Mouse (Mus musculus): ENCODE data around the gene Spata2. TPM values are rescaled to one million over a fixed set of nuclear protein-coding genes. Genes with fewer than 3 reads are reported as not detected.

Gene Spata2
- total RNA-seq, 1 experiment = 10.0 TPM

DNA sequence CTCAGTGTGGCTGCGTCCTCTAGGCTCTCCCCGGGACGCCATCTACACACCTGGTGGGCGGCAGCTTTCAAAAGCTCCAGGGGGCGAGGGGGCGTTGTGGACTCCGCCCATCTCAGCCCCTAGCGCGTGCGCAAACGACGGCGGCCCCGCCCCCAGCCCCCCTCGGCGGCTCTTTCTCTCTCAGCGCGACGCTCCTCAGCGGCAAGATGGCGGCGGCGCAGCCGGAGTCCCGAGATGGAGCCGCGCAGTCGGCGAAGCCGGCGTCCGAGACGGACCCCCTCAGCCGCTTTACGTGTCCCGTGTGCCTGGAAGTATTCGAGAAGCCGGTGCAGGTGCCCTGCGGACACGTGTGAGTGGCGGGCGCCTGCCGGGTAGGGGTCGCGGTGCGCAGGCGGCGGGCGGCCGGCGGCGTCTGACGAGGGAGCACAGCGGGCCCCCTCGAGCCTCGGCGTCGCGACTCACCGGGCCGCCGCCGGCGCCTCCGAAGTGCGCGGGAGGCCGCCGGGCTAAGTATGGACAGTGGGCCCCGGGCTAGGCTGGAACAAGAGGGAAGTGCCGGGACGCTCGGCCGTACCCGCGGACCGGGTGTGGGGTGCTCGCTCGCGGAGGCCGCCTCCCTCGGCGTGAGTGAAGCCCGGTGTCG, 10.7 kb upstream of the Spata2 start:
- peak; percentile 85 for DNase-seq (ENCODE audit: low read depth, low spot score)
- TF ChIP-seq MAFK (IDR thresholded peaks at IDR 0.05; ENCODE audit: insufficient read depth, low read depth, low read length) (no peak), CHD2 (IDR thresholded peaks at IDR 0.05; ENCODE audit: low read depth, low read length) (no peak), ZC3H11A (IDR thresholded peaks at IDR 0.05; ENCODE audit: borderline replicate concordance, low read depth, low read length) (no peak), ZNF384 (IDR thresholded peaks at IDR 0.05; ENCODE audit: low read depth, low read length) (no peak), HCFC1 (IDR thresholded peaks at IDR 0.05; ENCODE audit: borderline replicate concordance, insufficient read depth, low read length) (no peak)
- no peaks in the 10 kb centered on the region for H3K9me3 ChIP-seq (ENCODE audit: control insufficient read depth, insufficient read depth, low read depth, low read length)
- H3K9ac ChIP-seq (ENCODE audit: insufficient read depth, low read depth, low read length, poor library complexity, severe bottlenecking) = peak overlapping the region; percentile 90
- H3K4me3 ChIP-seq (ENCODE audit: insufficient read depth in 1 of 2, low read depth in 1 of 2, low read length in 2 of 2, poor library complexity in 1 of 2, severe bottlenecking in 1 of 2) = peak overlapping the region; percentile 87 to 95
- peaks cover 2 to 15% of the 10 kb centered on the region in 2 experiments; a peak in 2 of 4 replicates for H3K4me1 ChIP-seq (ENCODE audit: control insufficient read depth in 2 of 2, insufficient read depth in 2 of 2, low read length in 2 of 2, poor library complexity in 1 of 2)
- in situ Hi-C loops (cut with MboI; ENCODE audit: low sequenced_read_pairs in 2 of 2, unreplicated experiment in 2 of 2) = no loop called here
- peak overlapping the region; percentile 64 for H3K27ac ChIP-seq (ENCODE audit: insufficient read depth, low read depth, low read length, poor library complexity, severe bottlenecking)
- H3K36me3 ChIP-seq (ENCODE audit: control insufficient read depth, insufficient read depth, low read length, poor library complexity, severe bottlenecking) = peaks cover 22% of the 10 kb centered on the region

GRCm38 (mm10) chr2:167502554-167503252, 10.0 kb upstream of the Spata2 start:
- H3K9me3 ChIP-seq (ENCODE audit: control insufficient read depth, insufficient read depth, low read depth, low read length) = no peaks in the 10 kb centered on the region
- H3K36me3 ChIP-seq (ENCODE audit: control insufficient read depth, insufficient read depth, low read length, poor library complexity, severe bottlenecking) = peaks cover 17% of the 10 kb centered on the region
- no peak for DNase-seq (ENCODE audit: low read depth, low spot score)
- H3K4me3 ChIP-seq (ENCODE audit: insufficient read depth in 1 of 2, low read depth in 1 of 2, low read length in 2 of 2, poor library complexity in 1 of 2, severe bottlenecking in 1 of 2) = peak overlapping the region; percentile 87 to 95
- peak overlapping the region; percentile 59; the same call in 1 of the 2 replicates for H3K9ac ChIP-seq (ENCODE audit: insufficient read depth, low read depth, low read length, poor library complexity, severe bottlenecking)
- H3K4me1 ChIP-seq (ENCODE audit: control insufficient read depth in 2 of 2, insufficient read depth in 2 of 2, low read length in 2 of 2, poor library complexity in 1 of 2) = peaks cover 2 to 15% of the 10 kb centered on the region in 2 experiments; a peak in 2 of 4 replicates
- peak overlapping the region; percentile 64 for H3K27ac ChIP-seq (ENCODE audit: insufficient read depth, low read depth, low read length, poor library complexity, severe bottlenecking)
- TF ChIP-seq ZC3H11A (IDR thresholded peaks at IDR 0.05; ENCODE audit: borderline replicate concordance, low read depth, low read length) (no peak), MAFK (IDR thresholded peaks at IDR 0.05; ENCODE audit: insufficient read depth, low read depth, low read length) (no peak), ZNF384 (IDR thresholded peaks at IDR 0.05; ENCODE audit: low read depth, low read length) (no peak), CHD2 (IDR thresholded peaks at IDR 0.05; ENCODE audit: low read depth, low read length) (no peak), HCFC1 (IDR thresholded peaks at IDR 0.05; ENCODE audit: borderline replicate concordance, insufficient read depth, low read length) (no peak)
- in situ Hi-C loops (cut with MboI; ENCODE audit: low sequenced_read_pairs in 2 of 2, unreplicated experiment in 2 of 2) = no loop called here

DNA sequence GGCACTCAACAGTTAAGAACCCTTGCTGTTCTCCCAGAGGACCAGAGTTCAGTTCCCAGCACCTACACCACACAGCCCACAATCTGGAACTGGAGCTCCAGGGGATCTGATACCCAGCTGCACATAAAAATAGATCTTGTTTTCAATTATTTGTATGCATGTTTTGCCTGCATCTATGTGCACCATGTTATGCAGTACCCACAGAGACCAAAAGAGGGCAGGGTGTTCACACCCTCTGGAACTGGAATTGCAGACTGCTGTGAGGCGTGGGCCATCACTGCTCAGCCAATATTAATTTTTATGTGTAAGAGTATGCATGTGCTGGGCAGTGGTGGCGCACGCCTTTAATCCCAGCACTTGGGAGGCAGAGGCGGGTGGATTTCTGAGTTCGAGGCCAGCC, 4.6 kb upstream of the Spata2 start:
- no peak overlapping the region for H3K9ac ChIP-seq (ENCODE audit: insufficient read depth, low read depth, low read length, poor library complexity, severe bottlenecking)
- no peaks in the 10 kb centered on the region for H3K9me3 ChIP-seq (ENCODE audit: control insufficient read depth, insufficient read depth, low read depth, low read length)
- TF ChIP-seq ZNF384 (IDR thresholded peaks at IDR 0.05; ENCODE audit: low read depth, low read length) (no peak), HCFC1 (IDR thresholded peaks at IDR 0.05; ENCODE audit: borderline replicate concordance, insufficient read depth, low read length) (no peak), MAFK (IDR thresholded peaks at IDR 0.05; ENCODE audit: insufficient read depth, low read depth, low read length) (no peak), ZC3H11A (IDR thresholded peaks at IDR 0.05; ENCODE audit: borderline replicate concordance, low read depth, low read length) (no peak), CHD2 (IDR thresholded peaks at IDR 0.05; ENCODE audit: low read depth, low read length) (no peak)
- DNase-seq (ENCODE audit: low read depth, low spot score) = peak; percentile 41
- no peaks in the 10 kb centered on the region for H3K36me3 ChIP-seq (ENCODE audit: control insufficient read depth, insufficient read depth, low read length, poor library complexity, severe bottlenecking)
- H3K27ac ChIP-seq (ENCODE audit: insufficient read depth, low read depth, low read length, poor library complexity, severe bottlenecking) = no peak overlapping the region
- peaks cover 0 to 3% of the 10 kb centered on the region in 2 experiments; a peak in 1 of 4 replicates for H3K4me1 ChIP-seq (ENCODE audit: control insufficient read depth in 2 of 2, insufficient read depth in 2 of 2, low read length in 2 of 2, poor library complexity in 1 of 2)
- in situ Hi-C loops (cut with MboI; ENCODE audit: low sequenced_read_pairs in 2 of 2, unreplicated experiment in 2 of 2) = no loop called here
- no peak overlapping the region for H3K4me3 ChIP-seq (ENCODE audit: insufficient read depth in 1 of 2, low read depth in 1 of 2, low read length in 2 of 2, poor library complexity in 1 of 2, severe bottlenecking in 1 of 2)

GRCm38 (mm10) chr2:167496437-167496836, 3.8 kb upstream of the Spata2 start:
- Histone ChIP-seq H3K4me1 (ENCODE audit: control insufficient read depth in 2 of 2, insufficient read depth in 2 of 2, low read length in 2 of 2, poor library complexity in 1 of 2) (peaks cover 0 to 4% of the 10 kb centered on the region in 2 experiments; a peak in 1 of 4 replicates), H3K9me3 (ENCODE audit: control insufficient read depth, insufficient read depth, low read depth, low read length) (no peaks in the 10 kb centered on the region), H3K4me3 (ENCODE audit: insufficient read depth in 1 of 2, low read depth in 1 of 2, low read length in 2 of 2, poor library complexity in 1 of 2, severe bottlenecking in 1 of 2) (no peak overlapping the region), H3K9ac (ENCODE audit: insufficient read depth, low read depth, low read length, poor library complexity, severe bottlenecking) (no peak overlapping the region), H3K36me3 (ENCODE audit: control insufficient read depth, insufficient read depth, low read length, poor library complexity, severe bottlenecking) (no peaks in the 10 kb centered on the region), H3K27ac (ENCODE audit: insufficient read depth, low read depth, low read length, poor library complexity, severe bottlenecking) (no peak overlapping the region)
- in situ Hi-C loops (cut with MboI; ENCODE audit: low sequenced_read_pairs in 2 of 2, unreplicated experiment in 2 of 2) = no loop called here
- no peak for DNase-seq (ENCODE audit: low read depth, low spot score)
- TF ChIP-seq HCFC1 (IDR thresholded peaks at IDR 0.05; ENCODE audit: borderline replicate concordance, insufficient read depth, low read length) (no peak), MAFK (IDR thresholded peaks at IDR 0.05; ENCODE audit: insufficient read depth, low read depth, low read length) (no peak), CHD2 (IDR thresholded peaks at IDR 0.05; ENCODE audit: low read depth, low read length) (no peak), ZNF384 (IDR thresholded peaks at IDR 0.05; ENCODE audit: low read depth, low read length) (no peak), ZC3H11A (IDR thresholded peaks at IDR 0.05; ENCODE audit: borderline replicate concordance, low read depth, low read length) (no peak)
